Mouse (Mus musculus) midbrain, postnatal 0 days (tissue): ENCODE measurements around the gene Cpsf4. TPM values are rescaled to one million over a fixed set of nuclear protein-coding genes. Genes with fewer than 3 reads are reported as not detected.

ENCODE experiments used
- ATAC-seq: fragments of 200-750 bp; cut with Nextera tagmentation; 2 replicates; pipeline ENCODE4 v1.8.0; 2017; ENCODE audit warnings: moderate number of reproducible peaks, mild to moderate bottlenecking, moderate TSS enrichment, moderate library complexity; ENCODE audit not compliant: low FRiP score
- DNase-seq: peaks from one replicate; pipeline ENCODE4 v3.0.0-alpha.2; 2015; ENCODE audit warnings: low spot score
- H3K27ac ChIP-seq: fragments of 300-500 bp; sonication (generic); 2 replicates; pipeline ENCODE4 v1.5.1; 2014; ENCODE audit warnings: low read depth, mild to moderate bottlenecking, low read length, mixed read lengths
- H3K27me3 ChIP-seq: fragments of 300-500 bp; sonication (generic); 2 replicates; pipeline ENCODE4 v1.6.1; 2014; ENCODE audit warnings: low read length, control low read depth, mixed read lengths; ENCODE audit not compliant: insufficient read depth
- H3K36me3 ChIP-seq: fragments of 300-500 bp; sonication (generic); 2 replicates; pipeline ENCODE4 v1.6.1; 2014; ENCODE audit warnings: low read length, control low read depth, mixed read lengths; ENCODE audit not compliant: insufficient read depth
- H3K4me1 ChIP-seq: fragments of 300-500 bp; sonication (generic); 2 replicates; pipeline ENCODE4 v1.6.1; 2014; ENCODE audit warnings: mild to moderate bottlenecking, control low read depth, antibody characterized with exemption, low read length, mixed read lengths; ENCODE audit not compliant: insufficient read depth
- H3K4me2 ChIP-seq: fragments of 300-500 bp; sonication (generic); 2 replicates; pipeline ENCODE4 v1.6.1; 2014; ENCODE audit warnings: low read depth, mild to moderate bottlenecking, low read length, mixed read lengths; ENCODE audit not compliant: poor library complexity, severe bottlenecking
- H3K4me3 ChIP-seq: fragments of 300-500 bp; sonication (generic); 2 replicates; pipeline ENCODE4 v1.5.1; 2014; ENCODE audit warnings: low read depth, mild to moderate bottlenecking, low read length, moderate library complexity
- H3K9ac ChIP-seq: fragments of 300-500 bp; sonication (generic); replicated peaks from 2 replicates; pipeline ENCODE4 v1.6.1; 2014; ENCODE audit warnings: mild to moderate bottlenecking, low read length, moderate library complexity, mixed read lengths; ENCODE audit not compliant: poor library complexity, severe bottlenecking
- H3K9me3 ChIP-seq: fragments of 300-500 bp; sonication (generic); 2 replicates; pipeline ENCODE4 v1.6.1; 2016; ENCODE audit warnings: low read length, control low read depth
- CTCF ChIP-seq: IDR thresholded peaks from 2 replicates; pipeline ENCODE4 v1.5.1; 2016; ENCODE audit warnings: antibody characterized with exemption, mild to moderate bottlenecking
- WGBS: fragments of 180-500 bp; shearing (Covaris S2); extraction: QIAGEN DNeasy Blood & Tissue Kit; methylation state at CpG from one replicate; pipeline ENCODE4 v1.1.7; 2014; 5-methylcytosine and 5-hydroxymethylcytosine counted together
- polyA plus RNA-seq: library from polyadenylated mRNA; unstranded; fragments of >200 nt; fragmentation: Nextera tagmentation; extraction: Ambion mirVana; gene quantifications from 2 replicates; pipeline ENCODE4 v1.2.1, GENCODE M21; 2015
- total RNA-seq: library from RNA; depleted of rRNA; stranded (reverse); fragments of >200 nt; gene quantifications from 2 replicates; pipeline ENCODE4 v1.2.3, GENCODE M21; 2014

Cpsf4 gene
- total and polyA plus RNA-seq, 2 experiments from 2014 or later = 40.7 to 44.4 TPM

DNA sequence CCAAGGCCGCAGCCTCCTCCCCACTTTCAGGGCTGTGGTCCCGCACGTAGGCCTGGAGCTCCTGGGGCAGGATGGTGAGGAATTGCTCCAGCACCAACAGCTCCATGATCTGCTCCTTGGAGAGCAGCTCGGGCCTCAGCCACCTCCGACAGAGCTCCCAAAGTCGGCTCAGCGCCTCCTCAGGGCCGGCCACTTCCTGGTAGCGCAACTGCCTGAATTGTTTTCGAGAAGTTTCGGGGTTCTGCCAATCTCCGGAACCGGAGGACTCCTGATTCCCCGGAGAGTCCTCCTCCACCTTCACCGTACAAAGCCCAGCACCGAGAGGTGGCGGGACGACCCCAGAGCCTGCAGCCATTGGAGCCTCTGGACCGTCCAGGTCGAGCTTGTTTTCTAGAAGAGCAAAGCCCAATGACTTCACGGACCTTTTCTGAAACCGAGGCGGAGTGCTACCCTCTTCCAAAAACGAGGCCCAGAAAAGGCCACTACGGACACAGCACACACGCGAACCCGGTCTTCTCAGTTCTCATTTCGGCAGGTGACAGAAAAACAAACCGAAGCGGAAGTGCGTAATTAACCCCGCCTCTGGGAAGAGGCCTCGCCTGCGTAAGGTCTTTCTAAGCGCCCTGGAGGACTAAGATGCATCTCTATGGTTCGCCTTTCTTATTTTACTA lies 34.4 kb downstream of the Cpsf4 start, which contains the start of gene Zkscan14:
Gene Zkscan14, minus strand, starts transcription at position 548 of the 671 bp plus-strand sequence.
- H3K27me3 ChIP-seq = no peaks in the 10 kb centered on the region
- H3K27ac ChIP-seq = peak within 1 kb of the TSS; percentile 69
- H3K36me3 ChIP-seq = peaks cover 4% of the 10 kb centered on the region; the same call in 1 of the 2 replicates
- ATAC-seq = peak; percentile 25; the same call in 1 of the 2 replicates
- no peak for TF ChIP-seq CTCF
- WGBS = 2% methylated on average over 37 of the region's 37 CpGs
- H3K4me1 ChIP-seq = peaks cover 10% of the 10 kb centered on the region; the same call in 1 of the 2 replicates
- peak within 1 kb of the TSS; percentile 62 for H3K4me3 ChIP-seq
- peak within 1 kb of the TSS; percentile 93 for H3K4me2 ChIP-seq
- no peaks in the 10 kb centered on the region for H3K9me3 ChIP-seq
- H3K9ac ChIP-seq = peak within 1 kb of the TSS; percentile 74
- peak; percentile 96 for DNase-seq

DNA sequence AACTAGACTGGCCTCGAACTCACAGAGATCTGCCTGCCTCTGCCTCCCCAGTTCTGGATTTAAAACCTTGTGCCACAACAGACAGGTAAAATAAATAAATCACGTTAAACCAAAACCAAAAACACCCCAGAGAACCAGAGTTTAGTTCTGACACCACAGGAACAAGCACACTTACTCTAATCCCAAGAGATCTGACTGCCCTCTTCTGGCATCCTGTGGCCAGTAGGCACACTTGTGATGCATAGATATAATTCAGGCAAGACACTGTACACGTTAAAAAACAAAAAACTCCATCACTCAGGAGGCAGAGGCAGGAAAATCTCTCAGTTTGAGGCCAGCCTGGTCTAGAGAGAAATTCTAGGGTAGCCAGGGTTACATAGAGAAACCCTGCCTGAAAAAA lies 35.4 kb downstream of the Cpsf4 start:
- WGBS = 51% methylated on average over 3 of the region's 3 CpGs

DNA sequence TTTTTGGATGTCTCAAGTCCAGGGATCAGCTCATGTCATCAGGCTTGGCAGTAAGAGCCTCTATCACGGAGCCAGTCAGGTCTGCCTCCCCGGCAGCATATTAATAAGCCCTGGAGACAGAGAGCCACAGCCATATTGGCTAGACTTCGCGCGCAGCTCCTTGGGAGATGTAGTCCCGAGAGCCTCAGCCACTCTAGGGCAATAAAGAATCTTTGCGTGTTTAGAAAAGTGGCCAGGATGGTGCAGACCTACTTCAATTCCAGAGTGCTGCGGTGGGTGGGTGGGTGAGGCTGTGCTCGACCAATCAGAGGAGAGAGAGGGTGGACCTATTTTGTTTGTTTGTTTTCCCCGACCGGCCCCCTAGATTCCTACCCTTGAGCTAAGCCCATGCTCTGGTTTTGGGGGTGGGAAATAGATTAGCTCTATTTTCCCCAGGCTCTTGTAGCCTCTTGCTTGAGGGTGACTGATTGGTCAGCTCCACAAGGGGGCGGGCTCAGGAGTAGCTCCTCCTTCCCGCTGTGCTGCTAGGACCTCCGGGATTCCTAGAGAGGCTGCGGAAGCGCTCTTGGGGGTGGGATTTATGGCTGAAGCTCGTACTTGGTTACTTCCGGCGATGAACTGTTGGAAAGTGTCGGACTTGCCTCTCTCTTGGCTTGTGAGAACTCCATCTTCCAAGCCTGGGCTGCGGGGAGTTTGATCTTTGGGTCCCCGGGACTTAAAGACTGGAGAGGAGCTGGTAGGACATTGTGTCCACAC lies 37.1 kb downstream of the Cpsf4 start, which contains the start of gene Zkscan5:
Gene Zkscan5, plus strand, starts transcription at position 627 of the 756 bp plus-strand sequence.
- peaks cover 10% of the 10 kb centered on the region; the same call in 1 of the 2 replicates for H3K4me1 ChIP-seq
- ATAC-seq = peak; percentile 93
- H3K27me3 ChIP-seq = no peaks in the 10 kb centered on the region
- under 1% methylated on average over 22 of the region's 22 CpGs for WGBS
- peak within 1 kb of the TSS; percentile 89 for H3K27ac ChIP-seq
- peak within 1 kb of the TSS; percentile 52 for H3K4me3 ChIP-seq
- no peaks in the 10 kb centered on the region for H3K9me3 ChIP-seq
- TF ChIP-seq CTCF = peak; percentile 53
- H3K9ac ChIP-seq = peak within 1 kb of the TSS; percentile 64
- peak; percentile 99 for DNase-seq
- H3K36me3 ChIP-seq = no peaks in the 10 kb centered on the region
- peak within 1 kb of the TSS; percentile 58 for H3K4me2 ChIP-seq

More for the DNA sequence above, 35.4 kb downstream of the Cpsf4 start:
- Histone ChIP-seq H3K4me3 (no peak overlapping the region), H3K4me2 (no peak overlapping the region), H3K27me3 (no peaks in the 10 kb centered on the region), H3K4me1 (peaks cover 10% of the 10 kb centered on the region; the same call in 1 of the 2 replicates), H3K27ac (no peak overlapping the region), H3K9me3 (no peaks in the 10 kb centered on the region), H3K36me3 (peaks cover 3% of the 10 kb centered on the region; the same call in 1 of the 2 replicates), H3K9ac (no peak overlapping the region)
- ATAC-seq = no peak
- 0 out of 2 replicates have a peak, but pooled peaks have one; percentile 13 for TF ChIP-seq CTCF
- no peak for DNase-seq

DNA sequence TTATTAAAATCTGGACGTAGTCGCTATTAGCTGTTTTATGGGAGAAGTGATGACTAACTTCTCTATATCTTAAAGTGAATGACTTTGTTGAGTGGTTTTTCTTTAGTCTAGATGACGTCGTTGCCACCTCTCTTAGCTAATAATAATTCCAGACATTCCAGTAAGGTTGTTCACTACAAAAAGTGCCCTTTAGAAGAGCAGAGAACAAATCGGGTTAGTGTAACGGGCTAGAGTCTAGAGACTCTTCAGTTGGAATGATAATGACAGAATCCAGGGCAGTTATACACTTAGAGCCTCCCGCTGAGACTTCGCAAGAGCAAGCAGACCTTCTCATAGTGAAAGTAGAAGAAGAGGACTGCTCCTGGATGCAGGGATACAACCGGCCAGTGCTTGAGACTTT lies 38.0 kb downstream of the Cpsf4 start:
- Histone ChIP-seq H3K9ac (peak overlapping the region; percentile 42; the same call in 1 of the 2 replicates), H3K9me3 (no peaks in the 10 kb centered on the region), H3K27me3 (no peaks in the 10 kb centered on the region), H3K27ac (no peak overlapping the region), H3K4me1 (peaks cover 10% of the 10 kb centered on the region; the same call in 1 of the 2 replicates), H3K36me3 (peaks cover under 1% of the 10 kb centered on the region; the same call in 1 of the 2 replicates), H3K4me3 (peak overlapping the region; percentile 52), H3K4me2 (peak overlapping the region; percentile 58)
- TF ChIP-seq CTCF = no peak
- ATAC-seq = no peak
- WGBS = 23% methylated on average over 9 of the region's 9 CpGs
- no peak for DNase-seq

DNA sequence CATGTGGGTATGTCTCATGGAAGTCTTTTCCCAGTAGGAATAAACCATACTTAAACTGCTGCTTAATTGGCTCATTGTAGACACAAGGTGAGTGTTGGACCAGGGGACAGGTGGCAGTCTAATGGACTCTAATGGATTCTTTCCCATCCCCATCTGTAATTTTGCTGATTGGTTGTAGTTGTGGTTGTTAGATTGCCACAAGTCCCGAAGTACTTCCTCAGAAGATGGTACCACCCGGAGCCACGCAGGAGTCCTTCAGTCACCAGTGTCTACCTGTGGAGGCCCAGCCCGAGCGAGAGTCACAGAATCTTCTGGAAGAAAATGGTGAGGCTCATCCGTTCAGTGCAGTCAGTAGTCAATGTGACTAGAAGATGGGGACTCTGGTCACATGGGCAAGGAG lies 40.4 kb downstream of the Cpsf4 start:
- Histone ChIP-seq H3K36me3 (peaks cover 13% of the 10 kb centered on the region), H3K9ac (no peak overlapping the region), H3K27ac (no peak overlapping the region), H3K9me3 (no peaks in the 10 kb centered on the region), H3K4me1 (peaks cover 10% of the 10 kb centered on the region; the same call in 1 of the 2 replicates), H3K27me3 (no peaks in the 10 kb centered on the region), H3K4me2 (no peak overlapping the region), H3K4me3 (no peak overlapping the region)
- WGBS = 98% methylated on average over 6 of the region's 6 CpGs
- ATAC-seq = no peak
- TF ChIP-seq CTCF = no peak
- no peak for DNase-seq
